Mouse (Mus musculus) gastrocnemius, adult 2 months (tissue): Measurements from ENCODE around the gene Tet1. TPM values are rescaled to one million over a fixed set of nuclear protein-coding genes. Genes with fewer than 3 reads are reported as not detected.

ENCODE experiments used
- DNase-seq: peaks from one replicate; pipeline ENCODE4 v3.0.0; 2022
- H3K27ac ChIP-seq: fragments of 200-600 bp; 2 replicates; pipeline ENCODE4 v1.8.1; 2022; ENCODE audit warnings: mild to moderate bottlenecking
- H3K4me3 ChIP-seq: fragments of 200-600 bp; 2 replicates; pipeline ENCODE4 v1.8.1; 2022; ENCODE audit warnings: mild to moderate bottlenecking, moderate library complexity
- CTCF ChIP-seq: fragments of 200-600 bp; IDR thresholded peaks from 2 replicates; pipeline ENCODE4 v1.8.1; 2022; ENCODE audit warnings: antibody characterized with exemption, mild to moderate bottlenecking, moderate library complexity
- intact Hi-C: fragments of 180-260 bp; cut with DNase I; formaldehyde crosslinking; loops from one replicate; pipeline ENCODE4 v1.15.1; 2025
- total RNA-seq, 2 experiments: library from RNA; stranded (reverse); gene quantifications; 2 replicates each; pipeline ENCODE4 v1.2.3; 2021

The Tet1 gene
- total RNA-seq, 2 experiments from 2014 or later, result 2.1 to 2.7 TPM

DNA sequence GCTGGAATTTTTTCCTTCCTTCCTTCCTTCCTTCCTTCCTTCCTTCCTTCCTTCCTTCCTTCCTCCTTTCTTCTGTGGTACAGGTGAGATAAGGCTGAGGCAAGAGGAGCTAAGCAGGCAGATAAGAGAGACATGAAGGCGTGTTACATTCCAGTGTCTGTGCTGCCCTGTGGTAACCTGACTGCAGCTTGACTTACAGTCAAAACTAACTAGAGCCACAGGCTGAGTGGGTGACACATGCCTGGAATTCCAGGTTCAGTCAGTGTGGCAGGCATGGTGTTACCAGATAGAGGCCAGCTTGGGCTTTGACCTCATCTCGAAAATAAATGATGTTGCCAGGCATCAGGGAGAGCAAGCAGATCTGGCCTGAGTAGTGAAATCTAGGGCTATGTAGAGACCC lies 53.8 kb downstream of the Tet1 start:
- Histone ChIP-seq H3K27ac (no peak overlapping the region), H3K4me3 (no peak overlapping the region)
- DNase-seq, result peak; percentile 25
- no peak for TF ChIP-seq CTCF
- intact Hi-C loops, result no loop called here

DNA sequence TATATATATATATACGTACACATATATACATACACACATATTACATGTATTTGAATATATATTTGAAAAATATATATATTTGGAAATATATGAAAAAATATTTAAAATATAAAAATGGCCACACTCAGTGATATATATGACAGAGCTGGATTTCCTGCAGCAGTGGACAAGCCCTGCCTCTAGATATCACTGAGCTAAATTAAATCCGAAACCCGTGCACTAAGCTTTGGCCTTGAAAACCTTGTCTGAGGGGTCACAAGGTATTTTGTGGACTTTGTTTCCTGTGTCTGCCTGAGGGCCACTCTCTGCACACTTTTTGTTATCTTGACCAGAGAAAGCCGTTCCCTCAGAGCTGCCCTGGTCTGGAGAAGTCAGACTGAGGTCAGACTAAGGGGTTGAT lies 54.2 kb downstream of the Tet1 start:
- DNase-seq, result no peak
- intact Hi-C loops, result no loop called here
- no peak for TF ChIP-seq CTCF
- no peak overlapping the region for H3K27ac ChIP-seq
- no peak overlapping the region for H3K4me3 ChIP-seq

DNA sequence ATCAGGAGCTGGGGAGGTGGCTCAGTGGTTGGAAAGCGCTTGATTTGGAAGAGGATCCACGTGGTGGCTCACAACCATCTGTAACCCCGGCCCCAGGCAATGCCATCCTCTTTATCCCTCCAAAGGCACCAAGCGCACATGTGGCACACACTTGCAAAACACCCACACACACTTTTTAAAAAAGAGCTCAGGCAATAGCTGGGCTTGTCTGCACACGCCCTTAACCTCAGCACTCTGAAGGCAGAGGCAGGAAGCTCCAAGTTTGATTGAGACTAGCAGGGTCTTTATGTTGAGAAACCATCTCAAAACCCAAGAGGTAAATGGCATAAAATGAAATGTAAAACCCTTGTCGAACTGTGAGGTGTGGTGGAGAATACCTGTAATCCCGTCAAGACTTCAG lies 57.2 kb downstream of the Tet1 start:
- H3K27ac ChIP-seq, result peak overlapping the region; percentile 3; the same call in 1 of the 2 replicates
- intact Hi-C loops, result no loop called here
- no peak for DNase-seq
- no peak overlapping the region for H3K4me3 ChIP-seq
- no peak for TF ChIP-seq CTCF

DNA sequence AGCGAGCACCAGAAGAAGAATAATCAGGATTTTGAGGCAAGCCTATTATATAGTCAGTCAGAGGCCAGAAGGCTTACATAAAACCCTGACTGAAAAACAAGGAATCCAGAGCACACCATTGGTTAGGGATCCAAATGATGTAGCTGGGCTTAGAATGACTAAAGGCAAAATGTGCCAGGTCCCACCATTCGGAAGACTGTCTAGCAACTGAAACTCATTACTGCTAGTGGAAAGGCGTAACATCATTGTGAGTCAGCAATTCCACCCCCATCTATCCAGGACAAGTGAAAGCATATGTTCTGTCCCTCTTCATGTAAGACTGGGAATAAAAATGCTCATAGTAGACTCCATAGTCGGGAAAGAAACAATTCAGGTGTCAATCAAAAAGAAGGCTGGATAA lies 57.8 kb downstream of the Tet1 start:
- H3K4me3 ChIP-seq, result no peak overlapping the region
- intact Hi-C loops, result no loop called here
- no peak for TF ChIP-seq CTCF
- no peak for DNase-seq
- peak overlapping the region; percentile 16; the same call in 1 of the 2 replicates for H3K27ac ChIP-seq

- Histone ChIP-seq H3K27ac (no peak overlapping the region), H3K4me3 (no peak overlapping the region)
- intact Hi-C loops, result no loop called here
- TF ChIP-seq CTCF, result no peak
- no peak for DNase-seq
Measured at GRCm38 (mm10) chr10:62848783-62849182, 60.0 kb downstream of the Tet1 start.

DNA sequence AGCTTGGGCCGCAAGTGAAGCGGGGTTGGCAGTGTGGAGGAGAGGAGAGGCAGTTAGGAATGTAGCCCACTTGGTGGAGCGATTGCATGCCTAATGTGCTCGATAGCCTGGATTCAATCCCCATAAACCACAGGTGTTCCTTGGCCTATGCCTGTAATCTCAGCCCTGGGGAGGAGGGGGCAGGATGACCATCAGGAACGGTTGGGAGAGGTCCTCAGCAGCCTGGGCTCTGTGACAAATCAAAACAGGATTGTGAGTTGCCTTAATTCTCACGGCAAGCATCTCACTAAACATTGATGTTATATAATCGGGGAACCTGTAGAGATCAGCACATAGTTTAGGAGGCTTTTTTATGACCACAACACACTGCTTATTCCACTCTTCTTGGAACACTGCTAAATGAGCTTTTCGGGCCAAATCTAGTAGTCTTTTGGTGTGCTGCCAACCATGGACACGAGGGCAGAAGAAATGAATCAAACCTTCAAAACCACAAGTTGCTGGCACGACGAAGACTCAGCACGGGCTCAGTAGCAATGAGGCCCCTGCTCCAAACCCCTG lies 61.6 kb downstream of the Tet1 start:
- Histone ChIP-seq H3K27ac (no peak overlapping the region), H3K4me3 (no peak overlapping the region)
- intact Hi-C loops, result no loop called here
- peak; percentile 33 for DNase-seq
- TF ChIP-seq CTCF, result peak; percentile 46

GRCm38 (mm10) chr10:62843787-62844491 lies 64.9 kb downstream of the Tet1 start:
- no peak for TF ChIP-seq CTCF
- H3K27ac ChIP-seq, result peak overlapping the region; percentile 84
- peak; percentile 83 for DNase-seq
- peak overlapping the region; percentile 55 for H3K4me3 ChIP-seq
- intact Hi-C loops, result loop anchor here (5.0 kb wide), 1 partner anchor 47 kb away; no protein-coding TSS in a partner anchor

DNA sequence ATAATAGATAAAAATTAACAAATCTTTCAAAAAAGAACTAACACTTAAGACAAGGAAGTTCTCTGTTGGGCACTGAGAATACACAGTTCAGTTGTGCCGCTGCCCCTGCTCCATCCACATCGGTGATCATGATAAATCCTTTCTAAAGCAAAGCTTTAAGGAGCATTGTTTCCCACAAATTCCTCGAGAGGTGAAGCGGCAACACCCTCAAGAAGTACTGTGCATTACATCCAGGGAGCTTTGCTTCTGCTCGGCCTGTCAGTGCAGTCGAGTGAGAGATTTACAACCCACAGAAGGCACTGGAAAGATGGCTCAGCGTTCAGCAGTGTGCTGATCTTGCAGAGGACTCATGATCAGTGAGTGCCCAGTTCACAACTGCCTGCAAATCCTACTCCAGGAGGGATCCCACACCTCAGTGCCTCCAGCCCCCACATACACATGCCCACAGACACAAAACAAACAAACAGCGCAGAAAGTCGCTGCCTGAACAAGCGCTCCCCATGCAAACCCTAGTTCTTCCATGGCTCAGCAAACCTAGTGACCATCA lies 66.8 kb downstream of the Tet1 start:
- intact Hi-C loops, result loop anchor here (5.0 kb wide), 1 partner anchor 45 kb away; no protein-coding TSS in a partner anchor
- H3K27ac ChIP-seq, result peak overlapping the region; percentile 12; the same call in 1 of the 2 replicates
- DNase-seq, result no peak
- no peak for TF ChIP-seq CTCF
- H3K4me3 ChIP-seq, result no peak overlapping the region

DNA sequence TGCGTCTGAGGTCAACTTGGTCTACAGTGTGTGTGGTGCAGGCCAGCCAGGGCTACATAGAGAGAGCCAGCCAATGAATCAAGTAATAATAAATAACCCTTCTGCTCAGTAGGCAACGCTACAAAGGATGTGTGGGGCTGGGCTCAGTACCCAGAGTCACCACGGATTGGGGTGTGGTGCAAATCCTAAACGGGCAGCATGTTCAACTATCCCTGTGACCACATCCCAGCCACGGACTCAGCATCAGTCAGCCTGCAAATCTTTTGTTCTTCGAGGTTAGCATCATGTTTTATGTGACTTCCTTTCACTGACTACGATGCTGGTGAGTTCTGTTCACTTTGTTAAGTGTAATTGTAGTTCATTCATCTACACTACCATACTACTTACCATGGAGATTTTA lies 68.1 kb downstream of the Tet1 start:
- TF ChIP-seq CTCF, result no peak
- no peak overlapping the region for H3K27ac ChIP-seq
- intact Hi-C loops, result loop anchor here (5.0 kb wide), 1 partner anchor 43 kb away; no protein-coding TSS in a partner anchor
- H3K4me3 ChIP-seq, result no peak overlapping the region
- DNase-seq, result no peak

- no peak overlapping the region for H3K27ac ChIP-seq
- no peak for DNase-seq
- TF ChIP-seq CTCF, result no peak
- H3K4me3 ChIP-seq, result no peak overlapping the region
- intact Hi-C loops, result no loop called here
Measured at GRCm38 (mm10) chr10:62837987-62838386, 70.8 kb downstream of the Tet1 start.

- no peak for TF ChIP-seq CTCF
- intact Hi-C loops, result no loop called here
- no peak for DNase-seq
- Histone ChIP-seq H3K27ac (no peak overlapping the region), H3K4me3 (no peak overlapping the region)
Measured at GRCm38 (mm10) chr10:62832783-62833182, 76.0 kb downstream of the Tet1 start.

GRCm38 (mm10) chr10:62831546-62831945 lies 77.2 kb downstream of the Tet1 start:
- intact Hi-C loops, result no loop called here
- DNase-seq, result no peak
- Histone ChIP-seq H3K4me3 (no peak overlapping the region), H3K27ac (no peak overlapping the region)
- no peak for TF ChIP-seq CTCF

GRCm38 (mm10) chr10:62824474-62824873 lies 84.3 kb downstream of the Tet1 start:
- Histone ChIP-seq H3K27ac (no peak overlapping the region), H3K4me3 (no peak overlapping the region)
- no peak for DNase-seq
- intact Hi-C loops, result no loop called here
- TF ChIP-seq CTCF, result no peak
